Mouse (Mus musculus) liver, postnatal 0 days (tissue): ENCODE measurements around the gene P2rx5. TPM values are rescaled to one million over a fixed set of nuclear protein-coding genes. Genes with fewer than 3 reads are reported as not detected.

Experiments used
- ATAC-seq: fragments of 200-750 bp; cut with Nextera tagmentation; 2 replicates; pipeline ENCODE4 v1.8.0; 2017; ENCODE audit warnings: mild to moderate bottlenecking, moderate library complexity
- DNase-seq: peaks from one replicate; pipeline ENCODE4 v3.0.0-alpha.2; 2016
- H3K27ac ChIP-seq: fragments of 300-500 bp; sonication (generic); 2 replicates; pipeline ENCODE4 v1.5.1; 2014; ENCODE audit warnings: antibody characterized with exemption, moderate library complexity, mild to moderate bottlenecking, low read depth
- H3K27me3 ChIP-seq: fragments of 300-500 bp; sonication (generic); 2 replicates; pipeline ENCODE4 v1.6.1; 2014; ENCODE audit warnings: low read length, control low read depth, mixed read lengths; ENCODE audit not compliant: insufficient read depth
- H3K36me3 ChIP-seq: fragments of 300-500 bp; sonication (generic); replicated peaks from 2 replicates; pipeline ENCODE4 v1.6.1; 2014; ENCODE audit warnings: mild to moderate bottlenecking, control low read depth, low read length, moderate library complexity, mixed read lengths; ENCODE audit not compliant: insufficient read depth
- H3K4me1 ChIP-seq: fragments of 300-500 bp; sonication (generic); 2 replicates; pipeline ENCODE4 v1.6.1; 2014; ENCODE audit warnings: antibody characterized with exemption, mild to moderate bottlenecking, control low read depth; ENCODE audit not compliant: insufficient read depth
- H3K4me2 ChIP-seq: fragments of 300-500 bp; sonication (generic); 2 replicates; pipeline ENCODE4 v1.6.1; 2014; ENCODE audit warnings: low read depth, mild to moderate bottlenecking, low read length, moderate library complexity, mixed read lengths
- H3K4me3 ChIP-seq: fragments of 300-500 bp; sonication (generic); 2 replicates; pipeline ENCODE4 v1.5.1; 2014; ENCODE audit warnings: low read depth, low read length
- H3K9ac ChIP-seq: fragments of 300-500 bp; sonication (generic); replicated peaks from 2 replicates; pipeline ENCODE4 v1.6.1; 2014; ENCODE audit warnings: mild to moderate bottlenecking, moderate library complexity
- H3K9me3 ChIP-seq: fragments of 300-500 bp; sonication (generic); 2 replicates; pipeline ENCODE4 v1.6.1; 2016; ENCODE audit warnings: mild to moderate bottlenecking, control low read depth, low read length, mixed read lengths
- CTCF ChIP-seq: sonication (generic); IDR thresholded peaks from 2 replicates; pipeline ENCODE4 v1.5.1; 2016; ENCODE audit warnings: antibody characterized with exemption, low read depth
- EP300 ChIP-seq: IDR thresholded peaks from 2 replicates; pipeline ENCODE4 v1.6.1; 2016; ENCODE audit warnings: antibody characterized with exemption, low read depth, mild to moderate bottlenecking
- WGBS: fragments of 180-500 bp; shearing (Covaris S2); extraction: QIAGEN DNeasy Blood & Tissue Kit; methylation state at CpG from one replicate; pipeline ENCODE4 v1.1.7; 2014; ENCODE audit not compliant: insufficient replicate concordance; 5-methylcytosine and 5-hydroxymethylcytosine counted together
- polyA plus RNA-seq: library from polyadenylated mRNA; unstranded; fragments of >200 nt; fragmentation: Nextera tagmentation; extraction: Ambion mirVana; gene quantifications from 2 replicates; pipeline ENCODE4 v1.2.1, GENCODE M21; 2015

P2rx5 gene
- polyA plus RNA-seq: 0.11 and 0.21 TPM in 2 replicates

DNA sequence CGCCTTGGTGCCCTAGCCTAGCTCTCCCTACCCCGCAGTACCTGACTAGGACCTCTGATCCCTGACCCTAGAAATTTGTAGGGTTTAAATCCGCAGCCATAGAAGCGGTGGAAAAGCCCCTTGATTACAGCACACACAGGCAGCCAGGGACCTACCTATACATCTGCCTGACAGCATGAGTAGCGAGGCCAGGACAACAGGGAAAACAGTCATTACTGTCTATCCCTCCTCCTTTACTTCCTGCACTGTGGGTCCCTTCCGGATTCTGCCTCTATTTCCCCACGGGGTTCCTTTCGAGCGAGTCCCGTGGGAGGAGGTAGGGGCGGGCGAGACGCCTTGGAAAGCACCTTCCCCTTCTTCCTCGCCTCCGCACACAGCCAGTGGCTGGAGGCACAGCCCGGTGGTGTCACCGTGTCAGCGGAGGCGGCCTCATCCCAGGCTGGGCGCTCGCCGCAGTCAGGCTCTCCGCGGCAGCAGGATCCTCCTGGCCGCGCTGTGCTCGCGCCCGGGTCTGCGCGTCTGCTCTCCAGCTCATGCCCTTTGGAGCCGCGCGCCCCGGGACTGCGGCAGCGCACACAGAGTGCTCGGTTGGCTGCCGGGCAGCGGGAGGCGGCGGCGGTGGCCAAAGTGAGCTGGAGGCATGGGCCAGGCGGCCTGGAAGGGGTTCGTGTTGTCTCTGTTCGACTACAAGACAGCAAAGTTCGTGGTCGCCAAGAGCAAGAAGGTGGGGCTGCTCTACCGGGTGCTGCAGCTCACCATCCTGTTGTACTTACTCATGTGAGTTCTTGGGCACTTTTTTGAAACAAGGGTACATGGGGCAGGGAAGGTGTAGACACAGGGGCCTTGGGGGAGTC lies at the start of gene P2rx5:
P2rx5 (plus strand) TSS at position 465 of the 854 bp plus-strand sequence.
- Histone ChIP-seq H3K4me2 (peak within 1 kb of the TSS; percentile 73), H3K27ac (no peak within 1 kb of the TSS), H3K4me1 (peaks cover 7% of the 10 kb centered on the region; the same call in 1 of the 2 replicates), H3K36me3 (no peaks in the 10 kb centered on the region), H3K9me3 (no peaks in the 10 kb centered on the region), H3K9ac (0 out of 2 replicates have a peak within 1 kb of the TSS, but pooled peaks have one; percentile 18), H3K4me3 (peak within 1 kb of the TSS; percentile 43), H3K27me3 (peaks cover 21% of the 10 kb centered on the region)
- 4% methylated on average over 45 of the region's 49 CpGs for WGBS
- ATAC-seq: peak; percentile 72
- TF ChIP-seq CTCF (no peak), EP300 (no peak)
- DNase-seq: peak; percentile 49

DNA sequence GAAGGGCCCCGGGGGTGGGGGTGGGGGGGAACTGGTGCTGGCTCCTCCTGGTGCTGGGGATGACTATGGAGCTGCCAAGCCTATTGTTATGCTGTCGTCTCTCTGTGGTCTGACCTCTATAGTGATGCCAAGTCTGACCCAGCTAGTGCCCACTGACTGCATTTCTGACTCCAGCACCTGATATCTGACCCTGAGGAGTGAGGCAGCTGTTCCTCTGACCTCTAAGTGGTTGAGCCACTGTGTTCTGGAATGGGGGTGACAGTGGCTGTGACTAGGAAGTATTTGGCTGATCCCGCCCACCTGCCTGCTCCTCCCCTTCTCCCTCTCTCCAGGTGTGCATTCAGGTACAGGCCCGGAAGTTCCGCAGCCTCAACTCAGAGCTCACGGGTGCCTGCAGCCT lies 48.8 kb upstream of the P2rx5 start:
- H3K4me3 ChIP-seq: no peak overlapping the region
- H3K27ac ChIP-seq: no peak overlapping the region
- no peak for TF ChIP-seq CTCF
- no peak for TF ChIP-seq EP300
- no peak overlapping the region for H3K9ac ChIP-seq
- no peaks in the 10 kb centered on the region for H3K36me3 ChIP-seq
- no peaks in the 10 kb centered on the region for H3K27me3 ChIP-seq
- H3K4me2 ChIP-seq: no peak overlapping the region
- WGBS: 71% methylated on average over 6 of the region's 6 CpGs
- H3K4me1 ChIP-seq: peaks cover 6% of the 10 kb centered on the region; the same call in 1 of the 2 replicates
- ATAC-seq: no peak
- DNase-seq: no peak
- no peaks in the 10 kb centered on the region for H3K9me3 ChIP-seq

DNA sequence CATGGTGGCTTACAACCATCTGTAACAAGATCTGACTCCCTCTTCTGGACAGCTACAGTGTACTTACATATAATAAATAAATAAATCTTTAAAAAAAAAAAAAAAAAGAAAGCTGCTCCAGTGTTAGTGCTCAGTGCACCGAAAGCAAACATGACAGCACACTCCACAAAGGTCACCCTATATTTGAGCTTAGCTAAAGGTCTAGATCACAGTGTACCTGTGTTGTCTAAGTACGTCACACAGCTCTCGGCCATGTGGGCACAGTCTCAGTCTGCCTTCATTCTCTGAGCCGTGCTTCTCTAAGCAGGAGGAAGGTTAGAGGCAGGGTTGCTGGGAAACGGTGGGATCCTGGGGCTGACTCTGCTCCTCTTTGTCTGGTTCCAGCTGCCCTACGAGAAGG lies 33.7 kb upstream of the P2rx5 start:
- Histone ChIP-seq H3K9me3 (no peaks in the 10 kb centered on the region), H3K9ac (no peak overlapping the region), H3K27me3 (no peaks in the 10 kb centered on the region), H3K36me3 (no peaks in the 10 kb centered on the region), H3K4me1 (no peaks in the 10 kb centered on the region), H3K27ac (no peak overlapping the region), H3K4me2 (no peak overlapping the region), H3K4me3 (no peak overlapping the region)
- peak; percentile 91 for ATAC-seq
- DNase-seq: no peak
- WGBS: 67% methylated on average over 6 of the region's 6 CpGs
- TF ChIP-seq EP300 (no peak), CTCF (no peak)

DNA sequence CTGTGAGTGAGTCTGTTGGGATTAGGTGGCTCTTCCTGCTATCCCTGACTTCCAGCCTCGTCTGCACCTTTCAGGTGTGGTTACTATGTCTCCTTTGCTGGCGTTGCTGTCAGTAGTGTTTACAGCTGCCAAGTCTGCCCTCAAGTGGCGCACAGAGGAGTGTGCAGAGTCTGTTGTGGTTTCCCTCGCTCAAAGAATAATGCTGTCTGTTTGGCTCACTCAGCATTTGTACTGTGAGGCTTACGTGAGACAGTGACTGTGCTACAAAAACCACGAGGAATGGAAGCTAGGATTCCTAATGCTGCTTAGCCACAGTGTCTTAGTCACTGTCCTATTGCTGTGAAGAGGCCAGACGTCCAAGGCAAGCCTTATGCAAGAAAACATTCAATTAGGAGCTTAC lies 29.2 kb upstream of the P2rx5 start:
- ATAC-seq (peak; percentile 35; the same call in 1 of the 2 replicates), DNase-seq (no peak)
- no peaks in the 10 kb centered on the region for H3K27me3 ChIP-seq
- no peak overlapping the region for H3K9ac ChIP-seq
- peak; percentile 68 for TF ChIP-seq CTCF
- no peak for TF ChIP-seq EP300
- H3K27ac ChIP-seq: no peak overlapping the region
- H3K4me3 ChIP-seq: no peak overlapping the region
- H3K4me2 ChIP-seq: no peak overlapping the region
- peaks cover 15% of the 10 kb centered on the region for H3K4me1 ChIP-seq
- no peaks in the 10 kb centered on the region for H3K9me3 ChIP-seq
- H3K36me3 ChIP-seq: peaks cover 13% of the 10 kb centered on the region; the same call in 1 of the 2 replicates
- 41% methylated on average over 7 of the region's 7 CpGs for WGBS

DNA sequence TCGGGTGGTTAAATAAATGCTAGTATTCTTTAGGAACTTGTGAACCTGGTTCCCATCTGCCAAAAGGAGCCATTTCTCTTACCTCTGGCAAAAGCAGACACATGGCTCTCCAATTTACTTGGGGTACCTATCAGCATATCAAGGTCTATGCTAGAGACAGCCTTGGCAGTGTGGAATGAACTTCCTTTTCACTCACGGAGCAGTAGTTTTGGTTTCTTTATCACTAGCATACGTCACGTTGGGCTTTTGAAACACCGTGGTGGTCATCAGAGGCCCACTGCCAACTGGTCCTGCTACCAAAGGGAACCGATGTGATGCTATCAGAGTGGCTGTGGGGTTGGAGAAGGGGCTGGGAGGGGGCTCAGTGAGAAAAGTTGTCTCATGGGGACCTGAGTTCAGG lies 27.2 kb upstream of the P2rx5 start:
- H3K9me3 ChIP-seq: no peaks in the 10 kb centered on the region
- H3K9ac ChIP-seq: no peak overlapping the region
- no peaks in the 10 kb centered on the region for H3K27me3 ChIP-seq
- 56% methylated on average over 6 of the region's 6 CpGs for WGBS
- peaks cover 13% of the 10 kb centered on the region; the same call in 1 of the 2 replicates for H3K36me3 ChIP-seq
- DNase-seq: no peak
- TF ChIP-seq EP300 (no peak), CTCF (no peak)
- no peak overlapping the region for H3K27ac ChIP-seq
- H3K4me2 ChIP-seq: no peak overlapping the region
- H3K4me1 ChIP-seq: peaks cover 28% of the 10 kb centered on the region
- H3K4me3 ChIP-seq: no peak overlapping the region
- ATAC-seq: no peak

DNA sequence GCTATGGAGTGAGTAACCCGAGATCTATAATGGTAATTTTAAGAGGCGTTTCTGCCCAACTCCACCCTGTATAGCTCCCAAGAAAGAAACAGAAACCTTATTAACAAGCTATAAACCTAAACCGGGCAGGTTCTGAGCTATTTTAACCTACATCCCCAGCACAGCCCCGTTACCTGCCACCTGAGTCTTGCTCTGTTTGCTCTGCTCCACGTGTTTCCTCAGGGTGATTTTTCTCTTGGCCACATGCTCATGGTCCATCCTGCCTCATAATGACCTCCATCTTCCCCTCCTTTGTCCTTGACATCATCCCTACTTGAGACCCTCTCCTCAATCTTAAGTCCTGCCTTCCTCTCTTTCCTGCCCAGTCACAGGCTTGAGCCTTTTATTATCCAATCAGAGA lies 26.0 kb upstream of the P2rx5 start:
- TF ChIP-seq CTCF (no peak), EP300 (no peak)
- Histone ChIP-seq H3K9me3 (no peaks in the 10 kb centered on the region), H3K27me3 (no peaks in the 10 kb centered on the region), H3K4me3 (0 out of 2 replicates have a peak overlapping the region, but pooled peaks have one; percentile 98), H3K4me1 (peaks cover 34% of the 10 kb centered on the region), H3K4me2 (peak overlapping the region; percentile 87), H3K27ac (no peak overlapping the region), H3K36me3 (peaks cover 13% of the 10 kb centered on the region; the same call in 1 of the 2 replicates), H3K9ac (peak overlapping the region; percentile 96; the same call in 1 of the 2 replicates)
- no peak for ATAC-seq
- DNase-seq: no peak
- WGBS: 80% methylated on average over 5 of the region's 5 CpGs
